Mouse (Mus musculus): ENCODE results near the gene Hacd4. TPM values are rescaled to one million over a fixed set of nuclear protein-coding genes. Genes with fewer than 3 reads are reported as not detected.
A peak's percentile ranks its signal among the peaks of the same experiment; 100 is the strongest.
"Not testable (repeated sequence)": the region's sequence is repeated elsewhere in the genome, so short reads cannot be mapped to it uniquely, and the experiment has no call there.

The Hacd4 gene
- total RNA-seq, 1 experiment from 2014 or later, result 4.9 TPM

- DNase-seq, result no peak
These were observed 6.2 kb downstream of the Hacd4 start for GRCm38 (mm10) chr4:88432412-88433024.

GRCm38 (mm10) chr4:88427630-88428239, 11.0 kb downstream of the Hacd4 start:
- DNase-seq, result no peak

GRCm38 (mm10) chr4:88424563-88424962, 14.2 kb downstream of the Hacd4 start:
- DNase-seq, result no peak

GRCm38 (mm10) chr4:88419378-88419777, 19.4 kb downstream of the Hacd4 start:
- no peak for DNase-seq

GRCm38 (mm10) chr4:88415017-88415416, 23.7 kb downstream of the Hacd4 start:
- no peak for DNase-seq

- DNase-seq, result no peak
These were observed 26.4 kb downstream of the Hacd4 start for GRCm38 (mm10) chr4:88412331-88412730.

- no peak for DNase-seq
These were observed 29.4 kb downstream of the Hacd4 start for GRCm38 (mm10) chr4:88409279-88409678.

GRCm38 (mm10) chr4:88406887-88407696, 31.6 kb downstream of the Hacd4 start:
- peak; percentile 46 for DNase-seq

GRCm38 (mm10) chr4:88402884-88403283, 35.8 kb downstream of the Hacd4 start:
- no peak for DNase-seq

- DNase-seq, result no peak
These were observed 37.8 kb downstream of the Hacd4 start for GRCm38 (mm10) chr4:88400992-88401313.

GRCm38 (mm10) chr4:88400302-88400991, 38.3 kb downstream of the Hacd4 start:
- peak; percentile 15 for DNase-seq

- DNase-seq, result no peak
These were observed 41.7 kb downstream of the Hacd4 start for GRCm38 (mm10) chr4:88396995-88397521.

GRCm38 (mm10) chr4:88395717-88396116, 43.0 kb downstream of the Hacd4 start:
- DNase-seq, result no peak

GRCm38 (mm10) chr4:88390596-88390995, 48.1 kb downstream of the Hacd4 start:
- not testable (repeated sequence) for DNase-seq

- no peak for DNase-seq
These were observed 48.7 kb downstream of the Hacd4 start for GRCm38 (mm10) chr4:88390036-88390435.

- no peak for DNase-seq
These were observed 66.2 kb downstream of the Hacd4 start for GRCm38 (mm10) chr4:88372293-88373224.

GRCm38 (mm10) chr4:88370819-88371218, 67.9 kb downstream of the Hacd4 start:
- DNase-seq, result no peak

- DNase-seq, result no peak
These were observed 68.8 kb downstream of the Hacd4 start for GRCm38 (mm10) chr4:88369951-88370350.

GRCm38 (mm10) chr4:88357431-88357830, 81.3 kb downstream of the Hacd4 start:
- no peak for DNase-seq

GRCm38 (mm10) chr4:88356652-88357051, 82.1 kb downstream of the Hacd4 start:
- no peak for DNase-seq

GRCm38 (mm10) chr4:88350910-88351309, 87.8 kb downstream of the Hacd4 start:
- peak; percentile 30 for DNase-seq
